Mouse (Mus musculus) v-Abl transformed pro-B cells (cell line): ENCODE data around the gene Acsl5.

Source experiments
- in situ Hi-C, 2 experiments: fragments of 400-800 bp; cut with MboI; formaldehyde crosslinking; loops; one replicate each; pipeline ENCODE4 v1.15.1; 2025; ENCODE audit not compliant: unreplicated experiment in 2 of 2

Gene Acsl5

GRCm38 (mm10) chr19:55313649-55314048 is 61.9 kb downstream of the Acsl5 start:
- in situ Hi-C loops, result loop anchor here (10.0 to 25.0 kb wide), 5 partner anchors 1276 to 1919 kb away; partner anchors contain the start of genes Bbip1 (in 2 of the 2), Shoc2 (in 2 of the 2), Adra2a (in 1 of the 2) and Smndc1 (in 1 of the 2)

DNA sequence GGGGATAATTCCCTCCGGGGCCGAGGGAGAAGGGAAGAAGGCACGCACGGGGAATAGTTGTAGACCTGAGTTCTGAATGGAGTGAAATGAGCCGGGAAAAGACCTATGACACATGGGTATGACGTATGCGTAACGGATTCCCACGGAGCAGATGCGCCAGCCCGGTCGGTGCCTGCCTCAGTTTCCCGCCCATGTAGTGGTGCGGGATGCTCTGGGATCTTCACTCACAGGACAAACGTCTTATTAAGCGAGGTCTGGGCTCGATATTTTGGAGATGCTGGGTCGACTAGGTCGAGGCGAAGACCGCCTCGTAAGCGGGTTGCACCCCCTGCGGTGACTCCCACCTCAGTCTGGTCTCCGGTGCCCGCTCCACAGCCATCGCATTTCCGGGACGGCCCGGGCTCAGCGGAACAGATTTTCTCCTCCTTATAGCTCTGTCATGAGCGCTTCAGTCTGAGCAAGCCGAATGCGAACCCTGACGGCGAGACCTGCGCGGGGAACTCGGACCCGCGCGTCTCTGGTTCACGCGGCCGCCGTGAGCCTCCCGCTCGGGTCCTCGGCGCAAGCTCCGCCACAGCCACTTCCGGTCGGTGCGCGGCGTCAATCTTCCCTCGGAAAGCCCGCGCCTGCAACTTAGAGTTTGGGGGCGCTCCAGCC is 63.8 kb downstream of the Acsl5 start, which contains the start of gene Zdhhc6:
TSS of gene Zdhhc6 (minus strand) at position 581 of the 657 bp plus-strand sequence.
- in situ Hi-C loops, result loop anchor here (10.0 to 25.0 kb wide), 5 partner anchors 1278 to 1921 kb away; partner anchors contain the start of genes Bbip1 (in 2 of the 2), Shoc2 (in 2 of the 2), Adra2a (in 1 of the 2) and Smndc1 (in 1 of the 2)

GRCm38 (mm10) chr19:55316109-55316714 is 64.5 kb downstream of the Acsl5 start, which contains the start of gene Vti1a:
Gene Vti1a (plus strand): TSS chr19:55316295.
- in situ Hi-C loops, result loop anchor here (10.0 to 25.0 kb wide), 5 partner anchors 1279 to 1921 kb away; partner anchors contain the start of genes Bbip1 (in 2 of the 2), Shoc2 (in 2 of the 2), Adra2a (in 1 of the 2) and Smndc1 (in 1 of the 2)

DNA sequence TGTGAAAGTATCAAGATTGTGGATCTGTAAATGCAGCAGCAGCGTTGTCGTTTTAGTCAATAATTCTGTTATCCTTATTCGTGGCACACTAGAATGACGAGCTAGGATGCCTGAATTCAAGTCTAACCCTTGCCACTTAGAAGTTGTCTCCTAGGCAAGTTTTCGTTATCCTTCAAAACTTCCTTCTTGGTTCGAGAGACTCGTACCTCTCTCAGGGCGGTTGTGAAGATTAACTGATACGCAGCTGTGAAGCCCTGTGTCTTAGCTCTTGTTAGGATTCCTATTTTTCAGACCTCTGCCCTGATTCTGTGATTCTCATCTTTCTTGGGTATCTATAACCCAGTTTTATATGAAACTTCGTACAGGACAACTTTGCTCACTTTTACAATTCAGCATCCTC is 65.2 kb downstream of the Acsl5 start:
- in situ Hi-C loops, result loop anchor here (10.0 to 25.0 kb wide), 5 partner anchors 1280 to 1922 kb away; partner anchors contain the start of genes Bbip1 (in 2 of the 2), Shoc2 (in 2 of the 2), Adra2a (in 1 of the 2) and Smndc1 (in 1 of the 2)

DNA sequence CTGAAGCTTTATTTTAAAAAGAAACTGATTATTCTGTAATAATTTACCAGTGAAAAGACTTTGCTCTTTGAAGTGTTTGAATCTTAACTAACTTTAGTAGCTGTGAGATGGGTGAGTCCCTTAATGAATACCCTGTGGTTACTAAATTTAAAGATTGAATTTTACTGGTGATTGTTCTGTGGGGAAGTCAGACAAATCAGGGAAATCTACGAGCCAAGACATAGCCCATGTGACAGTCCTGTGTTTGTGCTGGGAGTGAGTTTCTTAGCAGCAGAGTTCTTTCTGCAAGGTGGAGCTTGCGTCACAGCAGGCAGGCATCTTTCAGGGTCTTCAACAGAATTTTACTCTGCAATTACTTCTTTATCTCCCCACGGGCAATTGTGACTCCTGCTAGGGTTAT is 67.3 kb downstream of the Acsl5 start:
- in situ Hi-C loops, result loop anchor here (10.0 to 25.0 kb wide), 5 partner anchors 1282 to 1924 kb away; partner anchors contain the start of genes Bbip1 (in 2 of the 2), Shoc2 (in 2 of the 2), Adra2a (in 1 of the 2) and Smndc1 (in 1 of the 2)

- in situ Hi-C loops, result loop anchor here (10.0 to 25.0 kb wide), 5 partner anchors 1282 to 1925 kb away; partner anchors contain the start of genes Bbip1 (in 2 of the 2), Shoc2 (in 2 of the 2), Adra2a (in 1 of the 2) and Smndc1 (in 1 of the 2)
These were observed 67.8 kb downstream of the Acsl5 start for GRCm38 (mm10) chr19:55319521-55319920.

DNA sequence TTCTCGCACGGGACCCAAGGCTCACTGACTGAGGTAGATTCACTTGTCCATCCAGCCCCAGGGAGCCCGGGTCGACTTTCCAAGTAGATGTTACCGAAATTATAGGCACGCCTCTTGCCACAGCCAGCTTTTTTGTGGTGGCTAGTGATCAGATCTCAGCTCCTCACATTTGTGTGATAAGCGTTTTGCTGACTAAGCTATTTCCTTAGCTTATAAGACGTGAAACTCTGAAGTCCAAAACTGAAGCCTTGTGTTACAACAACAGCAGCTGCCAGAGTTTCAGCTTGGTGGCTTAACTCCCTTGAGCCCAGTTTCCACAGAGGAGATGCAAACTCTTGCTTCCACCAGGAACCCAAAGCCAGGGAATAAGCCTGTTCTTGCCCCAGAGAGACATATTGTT is 70.9 kb downstream of the Acsl5 start:
- in situ Hi-C loops, result loop anchor here (10.0 to 25.0 kb wide), 5 partner anchors 1285 to 1668 kb away; partner anchors contain the start of genes Bbip1 (in 2 of the 2), Shoc2 (in 2 of the 2) and Adra2a (in 1 of the 2)

- in situ Hi-C loops, result loop anchor here in 1 of 2 experiments (10.0 kb wide), 1 partner anchor 1673 kb away; no protein-coding TSS in a partner anchor
These were observed 75.8 kb downstream of the Acsl5 start for GRCm38 (mm10) chr19:55327510-55327909.

DNA sequence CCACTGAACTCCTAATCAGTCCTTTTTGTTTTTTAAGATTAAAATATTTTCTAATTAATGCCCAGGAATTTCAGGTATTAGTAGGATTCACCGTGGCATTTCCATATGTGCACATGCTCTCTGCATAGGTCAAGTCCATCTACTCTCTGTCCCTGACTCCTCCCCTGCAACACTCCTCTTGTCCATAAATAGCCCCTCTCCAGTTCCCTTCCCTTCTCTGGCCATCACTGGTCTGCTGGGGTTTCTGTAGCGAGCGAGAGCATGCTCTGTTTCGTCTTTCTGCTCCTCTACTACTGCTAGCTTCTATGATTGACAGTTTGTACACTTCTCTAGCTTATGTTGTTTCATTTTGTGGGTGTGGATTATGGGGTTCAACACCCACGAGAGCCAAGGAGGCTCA is 80.0 kb downstream of the Acsl5 start:
- in situ Hi-C loops, result no loop called here

- in situ Hi-C loops, result no loop called here
These were observed 81.0 kb downstream of the Acsl5 start for GRCm38 (mm10) chr19:55332641-55333268.

DNA sequence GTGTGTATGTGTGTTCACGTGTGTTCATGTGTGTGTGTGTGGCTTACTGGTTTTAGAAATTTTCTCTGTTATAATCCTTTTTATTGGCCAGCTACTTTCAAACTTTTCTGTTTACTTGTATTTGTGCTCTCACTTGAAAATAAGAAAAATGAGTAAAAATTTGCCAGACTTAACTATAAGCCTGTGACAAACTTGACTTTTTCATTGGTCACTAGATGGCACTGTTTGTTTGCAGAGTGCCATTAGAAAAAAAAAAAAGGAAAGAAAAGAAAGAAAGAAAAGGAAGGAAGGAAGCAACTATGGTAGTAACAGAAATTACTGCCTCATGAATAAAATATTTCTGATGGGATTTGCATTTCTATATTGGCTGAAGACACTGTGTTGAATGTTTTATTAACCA is 84.1 kb downstream of the Acsl5 start:
- in situ Hi-C loops, result loop anchor here (5.0 kb wide), 3 partner anchors 541 to 916 kb away; no protein-coding TSS in a partner anchor

GRCm38 (mm10) chr19:55336441-55336840 is 84.7 kb downstream of the Acsl5 start:
- in situ Hi-C loops, result loop anchor here (5.0 kb wide), 3 partner anchors 541 to 916 kb away; no protein-coding TSS in a partner anchor

- in situ Hi-C loops, result loop anchor here (5.0 kb wide), 3 partner anchors 540 to 915 kb away; no protein-coding TSS in a partner anchor
These were observed 85.3 kb downstream of the Acsl5 start for GRCm38 (mm10) chr19:55337066-55337465.

DNA sequence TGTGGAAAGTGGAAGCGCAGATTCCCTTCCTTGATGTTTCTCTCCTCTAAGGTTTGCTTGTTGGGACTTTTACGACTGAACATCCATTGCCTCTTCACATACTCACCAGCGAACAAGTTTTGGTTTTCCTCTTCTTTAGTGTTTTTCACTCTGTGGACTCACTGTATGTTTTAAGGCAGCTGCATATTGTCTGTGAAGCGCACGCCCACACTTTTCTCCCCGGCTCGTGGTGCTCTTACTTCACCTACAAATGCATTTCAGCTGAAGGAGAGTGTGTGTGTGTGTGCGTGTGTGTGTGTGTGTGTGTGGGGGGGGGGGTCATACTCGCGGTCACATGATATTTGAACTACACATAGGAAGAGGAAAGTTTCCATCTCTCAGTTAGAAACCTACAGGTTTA is 85.9 kb downstream of the Acsl5 start:
- in situ Hi-C loops, result loop anchor here (5.0 kb wide), 3 partner anchors 540 to 915 kb away; no protein-coding TSS in a partner anchor

DNA sequence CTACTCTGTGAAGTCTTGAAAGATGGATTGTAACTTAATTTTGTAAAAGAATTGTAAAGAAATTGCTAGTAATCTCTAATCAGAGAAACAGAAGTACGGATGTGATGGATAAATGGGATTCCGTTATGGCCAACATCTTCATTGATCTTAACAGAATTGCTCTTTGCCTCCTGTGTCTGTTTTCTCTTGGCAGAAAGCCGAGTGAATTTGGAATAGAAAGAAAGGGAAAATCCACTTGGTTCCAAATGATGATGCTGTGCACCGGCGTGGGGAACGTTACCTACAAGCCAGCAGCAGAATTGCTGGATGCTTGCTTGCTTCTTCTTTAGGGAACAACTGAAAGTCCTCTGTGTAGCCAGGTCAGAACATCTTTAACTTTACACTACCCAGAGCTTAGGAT is 88.8 kb downstream of the Acsl5 start:
- in situ Hi-C loops, result loop anchor here in 1 of 2 experiments (10.0 kb wide), 1 partner anchor 534 kb away; no protein-coding TSS in a partner anchor

DNA sequence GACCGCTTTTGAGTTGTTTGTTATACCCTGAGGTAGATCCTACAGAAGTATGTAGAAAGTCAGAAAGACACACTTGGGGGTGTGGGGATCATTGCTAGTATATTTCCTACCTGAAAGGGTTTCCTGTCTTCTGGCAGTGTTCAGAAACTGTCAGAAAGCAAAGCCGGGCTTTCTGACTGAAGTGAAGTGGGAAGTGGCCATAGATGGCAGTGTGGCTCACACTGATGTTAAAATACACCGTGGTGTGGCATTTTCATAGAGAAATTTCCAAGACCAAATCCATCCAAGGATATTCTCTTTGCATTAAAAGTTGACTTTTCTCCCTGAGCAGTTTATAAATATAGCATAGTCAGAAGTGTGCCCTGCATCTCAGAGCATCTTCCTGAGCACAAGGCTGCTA is 89.6 kb downstream of the Acsl5 start:
- in situ Hi-C loops, result loop anchor here in 1 of 2 experiments (10.0 kb wide), 1 partner anchor 533 kb away; no protein-coding TSS in a partner anchor

DNA sequence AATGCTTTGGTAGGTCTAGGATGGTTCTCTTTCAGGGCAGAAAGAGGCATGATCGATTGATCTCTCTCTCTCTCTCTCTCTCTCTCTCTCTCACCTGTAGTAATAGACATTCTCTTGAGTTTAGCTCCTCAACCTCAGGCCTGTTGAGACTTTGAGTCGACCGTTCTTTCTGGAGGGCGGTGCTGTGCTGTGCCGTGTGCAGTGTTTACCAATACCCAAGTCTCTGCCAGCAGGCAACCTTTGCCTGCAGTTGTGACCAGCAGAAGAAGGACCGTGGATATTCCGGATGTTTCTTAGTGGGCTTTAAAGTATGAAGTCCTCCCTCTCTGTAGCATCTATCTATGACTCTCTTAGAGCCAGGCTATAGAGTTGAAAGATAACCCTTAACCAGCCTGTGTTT is 90.7 kb downstream of the Acsl5 start:
- in situ Hi-C loops, result loop anchor here in 1 of 2 experiments (10.0 kb wide), 1 partner anchor 532 kb away; no protein-coding TSS in a partner anchor

DNA sequence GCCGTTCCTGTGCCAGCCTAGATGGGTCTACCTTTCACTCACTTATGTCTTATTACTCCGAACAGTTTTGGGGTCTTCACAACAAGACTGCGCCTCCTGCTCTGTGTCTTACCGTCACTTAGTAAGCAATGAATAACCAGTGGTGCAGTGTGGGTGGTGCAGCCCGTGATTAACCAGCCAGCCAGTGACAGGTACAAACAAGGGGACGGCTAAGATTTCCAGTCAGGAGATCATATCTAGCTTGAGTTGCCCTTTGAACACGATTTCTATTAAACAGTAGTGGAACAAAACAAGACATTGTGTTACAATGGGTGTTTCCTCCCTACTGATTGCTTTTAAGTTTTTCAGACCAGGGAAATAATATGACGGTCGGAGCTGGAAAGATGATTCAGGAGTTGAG is 91.5 kb downstream of the Acsl5 start:
- in situ Hi-C loops, result loop anchor here in 1 of 2 experiments (10.0 kb wide), 1 partner anchor 532 kb away; no protein-coding TSS in a partner anchor
